In the genomic region with DNA sequence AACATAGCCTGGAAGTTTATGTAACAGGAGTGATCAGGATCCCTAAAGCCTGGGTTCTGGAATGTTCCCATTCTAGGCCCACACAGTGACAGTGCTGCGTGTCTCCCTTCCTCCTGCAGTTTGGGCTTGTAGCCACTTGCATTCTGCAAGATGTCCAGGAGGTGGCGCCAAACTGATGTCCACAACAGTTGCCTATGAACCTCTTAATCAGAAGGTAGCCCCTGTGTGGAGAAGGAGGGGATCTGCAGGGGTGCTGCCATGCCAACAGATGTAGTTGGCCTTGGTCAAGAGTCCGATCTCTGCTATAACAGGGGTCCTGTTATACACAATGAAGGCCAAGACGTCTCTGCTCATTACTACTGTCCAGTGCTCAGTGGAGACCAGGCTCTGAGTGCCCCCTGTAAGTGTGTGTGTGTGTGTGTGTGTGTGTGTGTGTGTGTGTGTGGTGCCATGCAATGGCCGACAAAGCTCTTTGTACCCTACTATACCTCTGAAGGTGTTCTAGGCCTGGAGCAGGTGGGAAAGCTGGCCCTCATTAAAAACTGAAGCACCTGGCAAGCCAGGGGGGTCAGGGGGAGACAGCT, we compare ENCODE assay signal across 9 mouse cellular contexts. TPM values are rescaled to one million over a fixed set of nuclear protein-coding genes. Genes with fewer than 3 reads are reported as not detected.
DNase-seq lines count a peak whose midpoint lies in the region; ATAC-seq and TF ChIP-seq lines count a peak whose summit lies in the region.
"Had no signal": no experiment of that assay in that cellular context is flagged by ENCODE, and none has a peak within 500 bp of the region (broad histone marks: within the 10 kb centered on the region; RNA-seq: fewer than 3 reads in every experiment).

No protein-coding gene starts in this region.

- TF ChIP-seq POLR2A in bone marrow macrophage, adult 2 months (IDR thresholded peaks at IDR 0.05; ENCODE audit: borderline replicate concordance, low read depth, low read length), result no peak

- peak; percentile 73 for DNase-seq in CD4-positive helper T cell, adult 2 months (ENCODE audit: low read depth, low spot score)
- DNase-seq in kidney, postnatal 36 days, result peak; percentile 88 to 92
- DNase-seq in liver, embryonic 13.5 days, result peak; percentile 49
- DNase-seq in stomach, postnatal 0 days (ENCODE audit: low spot score), result peak; percentile 88

- TF ChIP-seq CTCF in bone marrow macrophage, adult 2 months (IDR thresholded peaks at IDR 0.05; ENCODE audit: low read depth, low read length), result peak; percentile 96
- TF ChIP-seq CTCF in stomach, postnatal 0 days (IDR thresholded peaks at IDR 0.05; ENCODE audit: low read depth), result peak; percentile 100

- no peaks in the 10 kb centered on the region for H3K36me3 ChIP-seq in heart, embryonic 16.5 days (ENCODE audit: control insufficient read depth, insufficient read depth)
- no peaks in the 10 kb centered on the region for H3K36me3 ChIP-seq in liver, embryonic 13.5 days
- no peaks in the 10 kb centered on the region for H3K36me3 ChIP-seq in neural tube, embryonic 13.5 days
- H3K36me3 ChIP-seq in stomach, postnatal 0 days (ENCODE audit: control insufficient read depth, insufficient read depth, low read length), result no peaks in the 10 kb centered on the region
- H3K36me3 ChIP-seq: embryonic facial prominence, embryonic 13.5 days had no signal

- H3K9ac ChIP-seq in heart, embryonic 16.5 days (ENCODE audit: low read length), result no peak overlapping the region
- H3K9ac ChIP-seq in liver, embryonic 13.5 days, result no peak overlapping the region
- no peak overlapping the region for H3K9ac ChIP-seq in neural tube, embryonic 13.5 days
- no peak overlapping the region for H3K9ac ChIP-seq in stomach, postnatal 0 days (ENCODE audit: low read length)
- H3K9ac ChIP-seq: embryonic facial prominence, embryonic 13.5 days had no signal

- TF ChIP-seq EP300 in stomach, postnatal 0 days (optimal IDR thresholded peaks at IDR 0.05), result no peak

- H3K27me3 ChIP-seq in heart, embryonic 16.5 days (ENCODE audit: control insufficient read depth, insufficient read depth, low read length), result no peaks in the 10 kb centered on the region
- H3K27me3 ChIP-seq in liver, embryonic 13.5 days, result no peaks in the 10 kb centered on the region
- no peaks in the 10 kb centered on the region for H3K27me3 ChIP-seq in neural tube, embryonic 13.5 days
- H3K27me3 ChIP-seq in stomach, postnatal 0 days (ENCODE audit: control insufficient read depth, insufficient read depth, low read length), result no peaks in the 10 kb centered on the region
- H3K27me3 ChIP-seq: embryonic facial prominence, embryonic 13.5 days had no signal

- peak; percentile 53 for ATAC-seq in erythroid progenitor cell, adult 5-6 weeks (replicated peaks; ENCODE audit: low FRiP score, poor library complexity, severe bottlenecking)
- ATAC-seq in heart, embryonic 16.5 days (replicated peaks; ENCODE audit: extremely low read depth, insufficient read depth, low FRiP score), result peak; percentile 44; the same call in 1 of the 2 replicates
- ATAC-seq in liver, embryonic 13.5 days (ENCODE audit: low read depth), result 0 out of 2 replicates have a peak, but pooled peaks have one; percentile 13
- ATAC-seq in neural tube, embryonic 13.5 days (ENCODE audit: low read depth), result peak; percentile 27
- ATAC-seq in stomach, postnatal 0 days (ENCODE audit: low FRiP score, low TSS enrichment), result peak; percentile 8; the same call in 1 of the 2 replicates

- H3K4me1 ChIP-seq in bone marrow macrophage, adult 2 months (ENCODE audit: control insufficient read depth, insufficient read depth, low read length), result no peaks in the 10 kb centered on the region
- H3K4me1 ChIP-seq in heart, embryonic 16.5 days (ENCODE audit: control insufficient read depth, insufficient read depth, low read length), result peaks cover 16% of the 10 kb centered on the region
- 0 out of 2 replicates have a peak, but pooled peaks cover 10% of the 10 kb centered on the region for H3K4me1 ChIP-seq in liver, embryonic 13.5 days (replicated peaks)
- H3K4me1 ChIP-seq in neural tube, embryonic 13.5 days (replicated peaks), result no peaks in the 10 kb centered on the region; the same call in 1 of the 2 replicates
- H3K4me1 ChIP-seq in stomach, postnatal 0 days (replicated peaks; ENCODE audit: control insufficient read depth, insufficient read depth), result no peaks in the 10 kb centered on the region

- WGBS in heart, embryonic 16.5 days, result 25% methylated on average over 5 of the region's 5 CpGs
- 29% methylated on average over 5 of the region's 5 CpGs for WGBS in liver, embryonic 13.5 days (ENCODE audit: insufficient replicate concordance)
- WGBS in neural tube, embryonic 13.5 days, result 40% methylated on average over 5 of the region's 5 CpGs
- WGBS in stomach, postnatal 0 days, result 30% methylated on average over 5 of the region's 5 CpGs

- H3K9me3 ChIP-seq in heart, embryonic 16.5 days (replicated peaks; ENCODE audit: control insufficient read depth, low read length), result no peaks in the 10 kb centered on the region
- H3K9me3 ChIP-seq in liver, embryonic 13.5 days (replicated peaks), result no peaks in the 10 kb centered on the region
- H3K9me3 ChIP-seq in neural tube, embryonic 13.5 days, result no peaks in the 10 kb centered on the region
- no peaks in the 10 kb centered on the region for H3K9me3 ChIP-seq in stomach, postnatal 0 days (ENCODE audit: control insufficient read depth, low read length)
- H3K9me3 ChIP-seq: embryonic facial prominence, embryonic 13.5 days had no signal

- no peak overlapping the region for H3K27ac ChIP-seq in bone marrow macrophage, adult 2 months (ENCODE audit: insufficient read depth, low read depth, low read length)
- H3K27ac ChIP-seq in heart, embryonic 16.5 days (ENCODE audit: low read length), result no peak overlapping the region
- H3K27ac ChIP-seq in liver, embryonic 13.5 days, result no peak overlapping the region
- H3K27ac ChIP-seq in neural tube, embryonic 13.5 days (replicated peaks), result no peak overlapping the region
- no peak overlapping the region for H3K27ac ChIP-seq in stomach, postnatal 0 days (replicated peaks)
- H3K27ac ChIP-seq: embryonic facial prominence, embryonic 13.5 days had no signal

- no peak overlapping the region for H3K4me3 ChIP-seq in bone marrow macrophage, adult 2 months (ENCODE audit: insufficient read depth, low read length)
- no peak overlapping the region for H3K4me3 ChIP-seq in heart, embryonic 16.5 days (ENCODE audit: low read length)
- H3K4me3 ChIP-seq in liver, embryonic 13.5 days (replicated peaks), result no peak overlapping the region
- H3K4me3 ChIP-seq in neural tube, embryonic 13.5 days, result no peak overlapping the region
- no peak overlapping the region for H3K4me3 ChIP-seq in stomach, postnatal 0 days (ENCODE audit: low read depth, low read length)
- H3K4me3 ChIP-seq: embryonic facial prominence, embryonic 13.5 days had no signal

- H3K4me2 ChIP-seq in heart, embryonic 16.5 days (ENCODE audit: low read depth, low read length), result no peak overlapping the region
- no peak overlapping the region for H3K4me2 ChIP-seq in liver, embryonic 13.5 days
- H3K4me2 ChIP-seq in neural tube, embryonic 13.5 days, result no peak overlapping the region
- H3K4me2 ChIP-seq in stomach, postnatal 0 days (replicated peaks; ENCODE audit: low read depth), result no peak overlapping the region
- H3K4me2 ChIP-seq: embryonic facial prominence, embryonic 13.5 days had no signal

RNA-seq across cellular contexts. Expression of a gene that starts 24.5 kb away (rescaled TPM):
- polyA plus RNA-seq in bone marrow macrophage, adult 2 months (2012; ENCODE audit: insufficient read depth, insufficient read length, missing spikeins), result 1.3 and 2.1 TPM in 2 replicates
- total RNA-seq in erythroid progenitor cell, adult 5-6 weeks (2015; ENCODE audit: low replicate concordance), result not detected in 2 replicates
- not detected in 2 replicates for total RNA-seq in erythroid progenitor cell, adult 5-6 weeks (2017; ENCODE audit: low replicate concordance)
- polyA plus RNA-seq in heart, embryonic 16.5 days (2015; fragmentation: Nextera tagmentation; extraction: Ambion mirVana), result 73.8 and 91.0 TPM in 2 replicates
- polyA plus RNA-seq in liver, embryonic 13.5 days (2015; fragmentation: Nextera tagmentation; extraction: Ambion mirVana), result 5.8 and 6.4 TPM in 2 replicates
- 22.5 and 23.2 TPM in 2 replicates for polyA plus RNA-seq in neural tube, embryonic 13.5 days (2015; fragmentation: Nextera tagmentation; extraction: Ambion mirVana)
- 39.1 and 40.0 TPM in 2 replicates for polyA plus RNA-seq in stomach, postnatal 0 days (2015; fragmentation: Nextera tagmentation; extraction: Ambion mirVana)

RNA-seq across cellular contexts. Expression of a gene that starts 42.3 kb away (rescaled TPM):
- 8.5 and 12.5 TPM in 2 replicates for polyA plus RNA-seq in bone marrow macrophage, adult 2 months (2012; ENCODE audit: insufficient read depth, insufficient read length, missing spikeins)
- total RNA-seq in erythroid progenitor cell, adult 5-6 weeks (2015; ENCODE audit: low replicate concordance), result not detected in 2 replicates
- not detected in 2 replicates for total RNA-seq in erythroid progenitor cell, adult 5-6 weeks (2017; ENCODE audit: low replicate concordance)
- 128 and 145 TPM in 2 replicates for polyA plus RNA-seq in heart, embryonic 16.5 days (2015; fragmentation: Nextera tagmentation; extraction: Ambion mirVana)
- 1.5 and 1.8 TPM in 2 replicates for polyA plus RNA-seq in liver, embryonic 13.5 days (2015; fragmentation: Nextera tagmentation; extraction: Ambion mirVana)
- 1.9 and 2.5 TPM in 2 replicates for polyA plus RNA-seq in neural tube, embryonic 13.5 days (2015; fragmentation: Nextera tagmentation; extraction: Ambion mirVana)
- polyA plus RNA-seq in stomach, postnatal 0 days (2015; fragmentation: Nextera tagmentation; extraction: Ambion mirVana), result 8.4 and 8.8 TPM in 2 replicates
